Mouse (Mus musculus): ENCODE measurements around the gene Prmt8.

The Prmt8 gene

DNA sequence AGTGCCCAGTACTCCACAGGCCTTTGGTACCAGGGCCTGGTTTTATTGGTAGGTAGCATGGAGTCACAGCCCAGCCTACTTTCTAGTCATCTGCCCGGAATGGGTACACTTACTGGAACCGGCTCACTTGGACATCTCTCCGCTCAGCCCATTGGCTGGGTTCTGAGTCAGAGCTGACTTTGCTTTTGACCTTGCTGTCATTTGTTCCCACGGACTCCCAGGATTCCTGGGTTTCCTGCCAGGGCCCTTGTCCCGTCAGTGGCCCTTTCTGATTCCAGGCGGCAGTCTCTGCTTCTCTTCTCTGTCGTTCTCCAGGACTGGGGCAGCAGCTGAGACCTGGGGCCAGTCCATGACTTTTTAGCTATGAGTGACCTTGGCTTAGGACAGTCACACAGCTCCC, 97.2 kb downstream of the Prmt8 start:
- ATAC-seq (ENCODE audit: insufficient number of reproducible peaks, low FRiP score, low TSS enrichment): no peak

DNA sequence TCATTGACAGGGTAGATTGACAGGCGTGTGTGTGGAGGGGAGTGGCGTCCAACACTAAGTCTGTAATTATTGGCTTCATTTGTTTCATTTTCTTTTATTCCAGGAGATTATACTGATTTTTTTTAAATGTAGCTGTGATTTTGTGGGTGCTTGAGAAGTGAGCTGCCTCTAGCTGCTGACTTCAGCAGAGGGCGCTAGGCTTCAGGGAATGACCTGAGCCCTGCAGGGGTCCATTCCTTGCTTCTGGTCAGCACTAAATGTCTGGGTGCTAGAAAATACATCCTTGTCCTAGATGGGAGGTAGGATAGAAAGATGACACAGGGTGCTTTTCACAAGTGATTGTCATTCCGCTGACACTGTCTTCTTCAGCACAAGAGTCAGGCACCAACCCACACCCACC, 99.2 kb downstream of the Prmt8 start:
- ATAC-seq (ENCODE audit: insufficient number of reproducible peaks, low FRiP score, low TSS enrichment): no peak

DNA sequence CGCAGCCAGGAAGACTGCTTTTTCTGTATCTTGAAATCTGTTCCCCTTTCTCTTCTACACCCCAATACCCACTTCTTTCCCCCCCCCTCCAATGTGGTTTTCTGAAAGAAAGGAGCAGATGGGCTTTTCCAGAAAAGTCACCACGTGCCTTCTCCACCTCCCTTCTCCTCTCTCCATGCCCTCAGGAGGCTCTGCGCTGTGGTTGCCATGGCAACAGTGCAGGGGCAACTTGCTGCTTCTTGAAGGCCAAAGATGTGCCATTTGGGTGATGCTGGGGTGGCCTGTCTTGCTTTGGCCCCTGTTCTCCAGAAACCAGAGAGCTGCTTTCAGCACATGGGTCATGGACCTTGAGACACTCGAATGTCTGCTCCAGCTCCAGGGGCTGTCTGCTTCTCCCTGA, 100.0 kb downstream of the Prmt8 start:
- ATAC-seq (ENCODE audit: insufficient number of reproducible peaks, low FRiP score, low TSS enrichment): no peak

DNA sequence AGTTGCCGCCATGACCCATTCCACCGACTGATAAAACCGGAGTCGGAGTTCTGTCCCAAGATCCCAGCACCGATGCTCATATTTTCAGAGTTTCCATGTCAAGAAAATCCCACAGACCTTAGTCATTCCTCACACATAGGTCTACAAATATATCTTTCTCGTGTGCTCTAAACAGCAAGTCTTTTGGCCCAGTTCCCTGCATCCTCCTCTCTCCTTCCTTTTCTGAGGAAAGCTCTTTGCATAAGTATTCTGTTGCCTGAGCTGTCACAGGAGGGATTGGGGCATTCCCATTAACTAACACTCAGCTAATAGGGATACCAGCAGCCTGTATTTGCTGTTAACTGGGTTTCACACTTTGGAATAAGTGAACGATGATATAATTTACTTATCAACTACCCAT, 106.0 kb downstream of the Prmt8 start:
- ATAC-seq (ENCODE audit: insufficient number of reproducible peaks, low FRiP score, low TSS enrichment): no peak

GRCm38 (mm10) chr6:127661717-127662292, 107.5 kb downstream of the Prmt8 start:
- no peak for ATAC-seq (ENCODE audit: insufficient number of reproducible peaks, low FRiP score, low TSS enrichment)

DNA sequence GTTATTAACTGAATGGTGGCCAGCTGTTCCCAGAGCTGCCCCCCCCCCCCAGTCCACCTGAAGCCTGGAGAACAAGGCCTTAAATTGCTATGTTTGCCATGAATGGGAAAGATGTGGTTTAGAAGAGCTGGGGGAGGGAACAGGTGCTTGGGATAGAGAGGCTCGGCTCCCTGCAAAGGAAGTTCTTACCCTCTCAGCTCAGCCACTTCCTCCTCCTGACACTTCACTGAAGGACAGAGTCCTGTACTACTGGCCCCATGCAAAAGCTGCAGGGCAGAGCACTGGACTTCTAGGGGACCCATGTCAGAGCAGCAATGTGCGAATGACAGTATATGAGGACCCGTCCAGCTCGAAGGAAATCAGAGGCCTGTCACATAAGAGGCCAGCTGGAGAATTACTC, 109.3 kb downstream of the Prmt8 start:
- ATAC-seq (ENCODE audit: insufficient number of reproducible peaks, low FRiP score, low TSS enrichment): no peak

- ATAC-seq (ENCODE audit: insufficient number of reproducible peaks, low FRiP score, low TSS enrichment): no peak
Measured at GRCm38 (mm10) chr6:127659472-127659871, 109.8 kb downstream of the Prmt8 start.

DNA sequence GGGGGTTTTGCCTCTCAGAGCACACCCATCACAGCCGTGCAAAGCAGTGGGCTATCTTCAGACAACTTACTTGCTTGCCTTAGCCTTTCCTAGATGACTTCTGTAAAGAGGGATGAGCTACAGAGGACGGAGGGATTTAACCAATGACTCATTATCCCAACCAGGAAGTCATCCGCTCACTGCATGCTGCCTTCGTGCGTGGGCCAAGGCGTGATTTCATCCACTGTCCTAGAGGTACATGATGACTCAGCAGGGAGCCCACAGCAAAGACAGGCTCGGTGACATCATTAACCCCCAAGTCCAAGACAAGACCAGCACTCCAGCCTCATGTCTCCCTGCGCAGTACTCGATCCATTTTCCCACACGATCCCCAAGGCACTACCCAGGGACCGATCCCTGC, 112.1 kb downstream of the Prmt8 start:
- no peak for ATAC-seq (ENCODE audit: insufficient number of reproducible peaks, low FRiP score, low TSS enrichment)

DNA sequence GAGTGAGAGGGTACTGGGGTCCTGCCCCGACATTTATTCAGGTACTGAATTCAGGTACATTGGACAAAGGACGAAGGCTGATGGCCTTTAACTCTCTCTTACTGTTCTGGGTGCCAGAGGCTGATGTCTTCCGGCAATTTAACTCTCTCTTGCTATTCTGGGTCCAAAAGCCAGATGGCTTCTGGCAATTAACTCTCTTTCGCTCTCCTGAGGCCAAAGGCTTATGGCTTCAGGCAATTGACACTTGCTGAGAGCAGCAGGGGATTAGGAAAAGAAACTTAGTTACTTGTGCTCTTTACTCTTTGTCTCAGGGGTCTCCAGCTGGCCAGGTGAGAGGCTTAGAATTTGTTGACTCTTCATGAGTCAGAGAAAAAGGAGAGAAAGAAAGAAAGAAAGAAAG, 113.3 kb downstream of the Prmt8 start:
- no peak for ATAC-seq (ENCODE audit: insufficient number of reproducible peaks, low FRiP score, low TSS enrichment)

GRCm38 (mm10) chr6:127641077-127641801, 128.0 kb downstream of the Prmt8 start:
- ATAC-seq (ENCODE audit: insufficient number of reproducible peaks, low FRiP score, low TSS enrichment): no peak
